Mouse (Mus musculus): ENCODE data around the gene Usf1. TPM values are rescaled to one million over a fixed set of nuclear protein-coding genes. Genes with fewer than 3 reads are reported as not detected.

The Usf1 gene
- polyA plus RNA-seq, 1 experiment from 2014 or later, result 102 TPM

DNA sequence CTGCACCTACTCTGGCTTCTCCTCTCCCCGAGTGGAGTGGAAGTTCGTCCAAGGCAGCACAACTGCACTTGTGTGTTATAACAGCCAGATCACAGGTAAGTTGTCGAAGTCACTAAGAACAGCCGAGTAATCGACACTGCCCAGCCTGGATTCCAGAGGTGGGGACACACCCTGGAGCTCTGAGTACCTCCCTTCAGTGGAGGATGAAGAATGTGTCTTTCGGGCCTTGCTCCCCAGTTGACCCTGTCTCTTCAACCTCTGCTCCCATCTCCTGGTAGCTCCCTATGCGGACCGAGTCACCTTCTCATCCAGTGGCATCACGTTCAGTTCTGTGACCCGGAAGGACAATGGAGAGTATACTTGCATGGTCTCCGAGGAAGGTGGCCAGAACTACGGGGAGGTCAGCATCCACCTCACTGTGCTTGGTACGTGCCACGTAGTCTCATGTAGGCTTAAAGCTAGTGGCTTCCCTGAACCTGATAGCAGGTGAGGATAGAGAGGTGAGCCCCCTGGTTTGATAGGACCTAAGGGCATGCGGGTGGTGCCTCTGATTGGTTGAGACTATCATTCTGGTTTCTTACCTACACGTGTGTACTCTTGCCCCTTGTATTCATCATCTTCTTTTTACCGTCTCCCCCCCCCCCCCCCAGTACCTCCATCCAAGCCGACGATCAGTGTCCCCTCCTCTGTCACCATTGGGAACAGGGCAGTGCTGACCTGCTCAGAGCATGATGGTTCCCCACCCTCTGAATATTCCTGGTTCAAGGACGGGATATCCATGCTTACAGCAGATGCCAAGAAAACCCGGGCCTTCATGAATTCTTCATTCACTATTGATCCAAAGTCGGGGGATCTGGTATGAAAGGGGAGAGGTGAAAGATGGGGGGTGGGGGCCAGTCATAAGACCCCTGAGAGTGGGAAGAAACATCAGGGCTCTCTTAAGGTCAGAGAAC lies 49.7 kb downstream of the Usf1 start:
- no peak; the same call in 1 of the 2 replicates for ATAC-seq (ENCODE audit: low FRiP score, low read depth)
- H3K27ac ChIP-seq, result no peak overlapping the region
- 94% methylated on average over 22 of the region's 22 CpGs for WGBS

DNA sequence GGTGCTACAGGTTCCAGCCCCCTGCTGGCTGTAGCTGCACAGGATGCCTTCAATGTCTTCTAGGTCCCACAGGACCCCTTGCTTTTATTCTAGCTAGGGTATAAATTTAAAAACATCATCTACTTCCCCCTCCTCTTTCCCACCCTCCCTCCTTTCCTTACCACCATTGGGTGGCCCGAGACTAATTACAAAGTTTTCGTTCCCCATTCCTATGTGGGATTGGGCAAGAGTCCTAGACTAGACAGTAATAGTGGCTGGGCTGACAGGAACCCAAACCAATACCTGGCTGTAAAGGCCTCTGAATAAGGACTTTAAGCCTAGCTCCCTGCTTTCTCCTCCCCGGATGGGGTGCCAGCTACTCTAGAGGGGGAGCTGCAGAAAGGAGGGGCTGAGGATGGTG lies 52.0 kb downstream of the Usf1 start:
- no peak for ATAC-seq (ENCODE audit: low FRiP score, low read depth)
- Histone ChIP-seq H3K9me3 (no peaks in the 10 kb centered on the region), H3K4me3 (no peak overlapping the region), H3K4me2 (replicated peaks) (no peak overlapping the region), H3K27ac (no peak overlapping the region), H3K36me3 (0 out of 2 replicates have a peak, but pooled peaks cover 4% of the 10 kb centered on the region), H3K9ac (no peak overlapping the region), H3K4me1 (peaks cover 8% of the 10 kb centered on the region; the same call in 1 of the 2 replicates), H3K27me3 (no peaks in the 10 kb centered on the region)
- 91% methylated on average over 3 of the region's 3 CpGs for WGBS

More for the DNA sequence above, 49.7 kb downstream of the Usf1 start:
- no peaks in the 10 kb centered on the region for H3K9me3 ChIP-seq
- H3K27me3 ChIP-seq, result no peaks in the 10 kb centered on the region
- H3K9ac ChIP-seq, result no peak overlapping the region
- H3K4me3 ChIP-seq, result no peak overlapping the region
- peaks cover 8% of the 10 kb centered on the region; the same call in 1 of the 2 replicates for H3K4me1 ChIP-seq
- H3K36me3 ChIP-seq, result 0 out of 2 replicates have a peak, but pooled peaks cover 4% of the 10 kb centered on the region
- H3K4me2 ChIP-seq (replicated peaks), result no peak overlapping the region

DNA sequence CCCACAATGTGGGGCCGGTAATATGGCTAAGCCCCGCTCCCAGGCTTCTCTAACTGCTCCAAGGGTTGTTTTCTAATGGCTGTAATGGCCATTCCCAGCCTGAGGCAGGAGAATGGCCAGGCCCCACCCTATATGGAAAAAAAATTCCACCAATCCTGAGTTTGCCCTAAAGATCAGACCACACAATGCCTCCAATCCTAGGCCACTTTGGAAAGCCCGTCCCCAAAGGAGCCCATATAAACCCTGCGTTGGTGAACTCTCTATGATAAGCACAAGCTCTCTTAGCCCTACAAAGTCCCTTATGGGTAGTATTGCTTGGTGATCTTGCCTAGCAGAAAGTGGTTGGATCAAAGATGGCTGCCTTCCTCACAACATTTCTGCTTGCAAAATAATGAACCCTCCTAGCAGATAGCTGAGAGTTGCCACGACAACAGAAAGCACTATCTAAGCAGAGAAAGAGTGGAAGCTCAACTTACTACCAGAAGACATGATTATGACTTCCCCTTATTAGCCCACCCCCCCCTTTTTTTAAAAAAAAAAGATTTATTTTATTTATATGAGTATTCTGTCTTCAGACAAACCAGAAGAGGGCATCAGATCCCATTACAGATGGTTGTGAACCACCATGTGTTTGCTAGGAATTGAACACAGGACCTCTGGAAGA lies 54.8 kb downstream of the Usf1 start:
- Histone ChIP-seq H3K4me1 (no peaks in the 10 kb centered on the region), H3K4me3 (no peak overlapping the region), H3K36me3 (0 out of 2 replicates have a peak, but pooled peaks cover 4% of the 10 kb centered on the region), H3K9ac (no peak overlapping the region), H3K4me2 (replicated peaks) (no peak overlapping the region), H3K27ac (no peak overlapping the region), H3K27me3 (no peaks in the 10 kb centered on the region), H3K9me3 (no peaks in the 10 kb centered on the region)
- no peak for ATAC-seq (ENCODE audit: low FRiP score, low read depth)
- 90% methylated on average over 5 of the region's 5 CpGs for WGBS

DNA sequence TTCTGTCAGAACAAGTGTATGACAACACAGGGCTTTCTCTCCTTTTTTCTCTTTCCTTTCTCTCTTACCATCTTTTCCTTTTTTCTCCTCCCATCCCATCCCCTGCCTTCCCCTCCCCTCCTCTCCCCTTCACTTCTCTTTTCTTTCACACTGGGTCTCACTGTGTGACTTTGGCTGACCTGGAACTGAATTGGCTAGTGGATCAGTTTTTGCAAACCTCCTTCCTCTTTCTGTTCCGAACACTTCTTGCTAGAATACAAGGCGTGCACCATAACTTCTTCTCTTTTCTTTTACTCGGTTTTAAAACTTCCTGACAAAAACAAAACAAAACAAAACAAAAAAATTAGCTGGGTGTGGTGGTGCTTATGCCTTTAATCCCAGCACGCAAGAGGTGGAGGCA lies 55.5 kb downstream of the Usf1 start:
- H3K4me1 ChIP-seq, result no peaks in the 10 kb centered on the region
- no peak overlapping the region for H3K27ac ChIP-seq

More for the DNA sequence above, 55.5 kb downstream of the Usf1 start:
- ATAC-seq (ENCODE audit: low FRiP score, low read depth), result no peak
- 81% methylated on average over 4 of the region's 4 CpGs for WGBS
- Histone ChIP-seq H3K27me3 (no peaks in the 10 kb centered on the region), H3K36me3 (0 out of 2 replicates have a peak, but pooled peaks cover 4% of the 10 kb centered on the region), H3K4me3 (no peak overlapping the region), H3K9ac (no peak overlapping the region), H3K4me2 (replicated peaks) (no peak overlapping the region), H3K9me3 (no peaks in the 10 kb centered on the region)

Other genes starting within 250 kb of the Usf1 start
- 2.8 and 3.3 TPM in 2 replicates for gene Pcp4l1, start 215.0 kb upstream of the Usf1 start, polyA plus RNA-seq (2015; fragmentation: Nextera tagmentation; extraction: Ambion mirVana)
- gene Nr1i3, start 197.3 kb upstream of the Usf1 start, polyA plus RNA-seq (2015; fragmentation: Nextera tagmentation; extraction: Ambion mirVana), result 0.19 and 0.25 TPM in 2 replicates
- 32.3 and 34.4 TPM in 2 replicates for gene Tomm40l, start 188.8 kb upstream of the Usf1 start, polyA plus RNA-seq (2015; fragmentation: Nextera tagmentation; extraction: Ambion mirVana)
- gene Apoa2, start 186.3 kb upstream of the Usf1 start, polyA plus RNA-seq (2015; fragmentation: Nextera tagmentation; extraction: Ambion mirVana), result 2.0 and 15.7 TPM in 2 replicates
- 37.8 and 39.1 TPM in 2 replicates for gene Fcer1g, start 176.9 kb upstream of the Usf1 start, polyA plus RNA-seq (2015; fragmentation: Nextera tagmentation; extraction: Ambion mirVana)
- gene Adamts4, start 160.9 kb upstream of the Usf1 start, polyA plus RNA-seq (2015; fragmentation: Nextera tagmentation; extraction: Ambion mirVana), result 12.7 and 14.3 TPM in 2 replicates
- gene Ndufs2, start 159.9 kb upstream of the Usf1 start, polyA plus RNA-seq (2015; fragmentation: Nextera tagmentation; extraction: Ambion mirVana), result 253 and 254 TPM in 2 replicates
- 86.2 and 94.0 TPM in 2 replicates for gene B4galt3, start 141.0 kb upstream of the Usf1 start, polyA plus RNA-seq (2015; fragmentation: Nextera tagmentation; extraction: Ambion mirVana)
- 69.7 and 77.4 TPM in 2 replicates for gene Ppox, start 130.1 kb upstream of the Usf1 start, polyA plus RNA-seq (2015; fragmentation: Nextera tagmentation; extraction: Ambion mirVana)
- gene Usp21, start 123.3 kb upstream of the Usf1 start, polyA plus RNA-seq (2015; fragmentation: Nextera tagmentation; extraction: Ambion mirVana), result 126 TPM in 2 replicates
- 110 and 116 TPM in 2 replicates for gene Ufc1, start 116.3 kb upstream of the Usf1 start, polyA plus RNA-seq (2015; fragmentation: Nextera tagmentation; extraction: Ambion mirVana)
- gene Dedd, start 82.2 kb upstream of the Usf1 start, polyA plus RNA-seq (2015; fragmentation: Nextera tagmentation; extraction: Ambion mirVana), result 61.1 and 66.2 TPM in 2 replicates
- gene Nit1, start 65.7 kb upstream of the Usf1 start, polyA plus RNA-seq (2015; fragmentation: Nextera tagmentation; extraction: Ambion mirVana), result 43.5 and 43.9 TPM in 2 replicates
- gene Pfdn2, start 65.6 kb upstream of the Usf1 start, polyA plus RNA-seq (2015; fragmentation: Nextera tagmentation; extraction: Ambion mirVana), result 120 and 128 TPM in 2 replicates
- 2.2 and 2.3 TPM in 2 replicates for gene Klhdc9, start 50.5 kb upstream of the Usf1 start, polyA plus RNA-seq (2015; fragmentation: Nextera tagmentation; extraction: Ambion mirVana)
- 11.7 and 13.7 TPM in 2 replicates for gene Nectin4, start 41.2 kb upstream of the Usf1 start, polyA plus RNA-seq (2015; fragmentation: Nextera tagmentation; extraction: Ambion mirVana)
- 1.4 and 1.5 TPM in 2 replicates for gene Arhgap30, start 22.4 kb upstream of the Usf1 start, polyA plus RNA-seq (2015; fragmentation: Nextera tagmentation; extraction: Ambion mirVana)
- gene Tstd1, start 7.6 kb downstream of the Usf1 start, polyA plus RNA-seq (2015; fragmentation: Nextera tagmentation; extraction: Ambion mirVana), result 7.3 and 9.0 TPM in 2 replicates
- 40.4 and 40.6 TPM in 2 replicates for gene F11r, start 26.2 kb downstream of the Usf1 start, polyA plus RNA-seq (2015; fragmentation: Nextera tagmentation; extraction: Ambion mirVana)
- gene Alyref2, start 92.2 kb downstream of the Usf1 start, polyA plus RNA-seq (2015; fragmentation: Nextera tagmentation; extraction: Ambion mirVana), result 15.8 and 16.4 TPM in 2 replicates
- gene Itln1, start 124.0 kb downstream of the Usf1 start, polyA plus RNA-seq (2015; fragmentation: Nextera tagmentation; extraction: Ambion mirVana), result not detected in 2 replicates
- 0.11 TPM in 1 of 2 replicates, not detected in the other for gene Cd244a, start 147.9 kb downstream of the Usf1 start, polyA plus RNA-seq (2015; fragmentation: Nextera tagmentation; extraction: Ambion mirVana)
- 0.18 and 0.29 TPM in 2 replicates for gene Ly9, start 196.1 kb downstream of the Usf1 start, polyA plus RNA-seq (2015; fragmentation: Nextera tagmentation; extraction: Ambion mirVana)
- 0.65 TPM in 1 of 2 replicates, not detected in the other for gene Slamf7, start 241.7 kb downstream of the Usf1 start, polyA plus RNA-seq (2015; fragmentation: Nextera tagmentation; extraction: Ambion mirVana)